Mouse (Mus musculus) ES-CJ7 (cell line): Measurements from ENCODE around the gene Lysmd2.
"Not testable (repeated sequence)": the region's sequence is repeated elsewhere in the genome, so short reads cannot be mapped to it uniquely, and the experiment has no call there.

ENCODE experiments used
- DNase-seq: peaks from one replicate; pipeline ENCODE4 v3.0.0; 2011; ENCODE audit warnings: low read depth, low spot score

Lysmd2 gene

GRCm38 (mm10) chr9:75626308-75626604 is 715 bp downstream of the Lysmd2 start:
- no peak for DNase-seq

GRCm38 (mm10) chr9:75630823-75631454 is 5.4 kb downstream of the Lysmd2 start:
- DNase-seq: no peak

- no peak for DNase-seq
Observed at GRCm38 (mm10) chr9:75632111-75632510, 6.6 kb downstream of the Lysmd2 start.

GRCm38 (mm10) chr9:75632902-75633301 is 7.4 kb downstream of the Lysmd2 start:
- DNase-seq: peak; percentile 19

- no peak for DNase-seq
Observed at GRCm38 (mm10) chr9:75633603-75634002, 8.1 kb downstream of the Lysmd2 start.

- DNase-seq: no peak
Observed at GRCm38 (mm10) chr9:75634226-75634625, 8.7 kb downstream of the Lysmd2 start.

- no peak for DNase-seq
Observed at GRCm38 (mm10) chr9:75645405-75645804, 19.9 kb downstream of the Lysmd2 start.

- no peak for DNase-seq
Observed at GRCm38 (mm10) chr9:75653981-75654911, 28.7 kb downstream of the Lysmd2 start.

GRCm38 (mm10) chr9:75656456-75656855 is 30.9 kb downstream of the Lysmd2 start:
- DNase-seq: not testable (repeated sequence)

GRCm38 (mm10) chr9:75660917-75661316 is 35.4 kb downstream of the Lysmd2 start:
- no peak for DNase-seq

- no peak for DNase-seq
Observed at GRCm38 (mm10) chr9:75665364-75665763, 39.8 kb downstream of the Lysmd2 start.

- DNase-seq: no peak
Observed at GRCm38 (mm10) chr9:75666612-75667011, 41.1 kb downstream of the Lysmd2 start.

GRCm38 (mm10) chr9:75672769-75673168 is 47.2 kb downstream of the Lysmd2 start:
- no peak for DNase-seq

GRCm38 (mm10) chr9:75676226-75676625 is 50.7 kb downstream of the Lysmd2 start:
- DNase-seq: no peak

- no peak for DNase-seq
Observed at GRCm38 (mm10) chr9:75678341-75678740, 52.8 kb downstream of the Lysmd2 start.

GRCm38 (mm10) chr9:75679629-75680028 is 54.1 kb downstream of the Lysmd2 start:
- no peak for DNase-seq

GRCm38 (mm10) chr9:75680606-75681005 is 55.1 kb downstream of the Lysmd2 start:
- no peak for DNase-seq

GRCm38 (mm10) chr9:75683426-75684191 is 58.1 kb downstream of the Lysmd2 start, which contains the start of gene Scg3:
Gene Scg3, minus strand, starts transcription at chr9:75684056.
- peak; percentile 98 for DNase-seq

GRCm38 (mm10) chr9:75684292-75684691 is 58.8 kb downstream of the Lysmd2 start:
- no peak for DNase-seq

GRCm38 (mm10) chr9:75684772-75685171 is 59.2 kb downstream of the Lysmd2 start:
- DNase-seq: no peak
